Mouse (Mus musculus) lung, postnatal 0 days (tissue): ENCODE data around the gene Aen.

Experiments
- CTCF ChIP-seq: IDR thresholded peaks from 2 replicates; pipeline ENCODE4 v1.5.1; 2016; ENCODE audit warnings: antibody characterized with exemption, mild to moderate bottlenecking
- EP300 ChIP-seq: IDR thresholded peaks from 2 replicates; pipeline ENCODE4 v1.6.1; 2016; ENCODE audit warnings: antibody characterized with exemption, mild to moderate bottlenecking, control low read depth

DNA sequence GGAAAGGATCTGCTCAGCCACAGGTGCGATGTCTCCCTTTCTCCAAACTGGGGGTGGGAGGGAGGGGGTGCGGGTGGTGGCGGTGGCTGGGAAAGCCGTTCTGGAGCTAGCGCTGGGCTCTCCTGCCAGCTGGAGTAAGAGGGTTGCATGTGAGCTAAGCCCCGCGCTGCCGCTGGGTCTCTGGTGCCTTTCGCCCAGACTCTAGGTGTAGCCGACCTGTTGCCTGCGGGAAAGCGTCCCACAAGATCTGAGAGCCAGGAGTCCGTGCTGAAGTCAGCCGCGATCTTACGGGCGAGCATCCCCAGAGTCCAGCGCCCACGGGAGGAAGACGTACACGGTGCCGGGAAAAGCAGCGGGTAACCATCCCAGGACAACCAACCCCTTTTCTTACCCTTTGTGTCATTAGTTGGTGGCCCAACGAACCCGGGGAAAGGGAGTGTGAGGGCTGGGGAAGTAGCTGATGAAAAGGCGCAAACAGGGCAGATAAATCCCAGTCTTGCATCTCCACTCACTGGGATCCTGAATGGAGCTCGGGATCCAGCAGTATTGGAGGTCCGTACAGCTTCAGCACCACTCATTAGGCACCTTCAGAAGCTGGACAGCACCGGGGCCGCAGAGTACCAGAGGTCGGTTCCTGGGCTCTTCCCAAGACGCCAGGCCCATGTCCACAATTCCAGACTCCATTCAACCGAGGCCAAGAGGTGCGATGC is 12.5 kb upstream of the Aen start:
- TF ChIP-seq CTCF (no peak), EP300 (no peak)
